Mouse (Mus musculus) heart, postnatal 0 days (tissue): ENCODE measurements at regions not wholly inside any gene's neighbourhood (a gene's known extent, or its start where the extent isn't known, plus 50 kb on each side); places are given as distances from the start of the nearest gene placed in this dataset.

Source experiments
- ATAC-seq: fragments of 200-750 bp; cut with Nextera tagmentation; 2 replicates; pipeline ENCODE4 v1.8.0; 2017; ENCODE audit warnings: low read depth, moderate number of reproducible peaks, moderate library complexity; ENCODE audit not compliant: insufficient read depth
- DNase-seq: peaks from one replicate; pipeline ENCODE4 v3.0.0-alpha.2; 2016; ENCODE audit warnings: low spot score
- H3K27ac ChIP-seq: fragments of 300-500 bp; sonication (generic); 2 replicates; pipeline ENCODE4 v1.5.1; 2014; ENCODE audit warnings: low read depth, mild to moderate bottlenecking
- H3K27me3 ChIP-seq: fragments of 300-500 bp; sonication (generic); 2 replicates; pipeline ENCODE4 v1.6.1; 2014; ENCODE audit warnings: low read length, mixed read lengths; ENCODE audit not compliant: control insufficient read depth, insufficient read depth
- H3K36me3 ChIP-seq: fragments of 300-500 bp; sonication (generic); replicated peaks from 2 replicates; pipeline ENCODE4 v1.6.1; 2014; ENCODE audit warnings: low read length, mixed read lengths; ENCODE audit not compliant: control insufficient read depth, insufficient read depth
- H3K4me1 ChIP-seq: fragments of 300-500 bp; sonication (generic); 2 replicates; pipeline ENCODE4 v1.6.1; 2014; ENCODE audit warnings: antibody characterized with exemption; ENCODE audit not compliant: control insufficient read depth, insufficient read depth
- H3K4me2 ChIP-seq: fragments of 300-500 bp; sonication (generic); 2 replicates; pipeline ENCODE4 v1.6.1; 2014; ENCODE audit warnings: low read depth, mild to moderate bottlenecking, low read length, moderate library complexity
- H3K4me3 ChIP-seq: fragments of 300-500 bp; sonication (generic); 2 replicates; pipeline ENCODE4 v1.5.1; 2014; ENCODE audit warnings: low read depth, low read length
- H3K9ac ChIP-seq: fragments of 300-500 bp; sonication (generic); replicated peaks from 2 replicates; pipeline ENCODE4 v1.6.1; 2014; ENCODE audit warnings: low read depth, low read length, mixed read lengths
- H3K9me3 ChIP-seq: fragments of 300-500 bp; sonication (generic); replicated peaks from 2 replicates; pipeline ENCODE4 v1.6.1; 2016; ENCODE audit warnings: low read length; ENCODE audit not compliant: control insufficient read depth
- CTCF ChIP-seq: IDR thresholded peaks from 2 replicates; pipeline ENCODE4 v1.5.1; 2016; ENCODE audit warnings: antibody characterized with exemption, control low read depth, low read depth
- EP300 ChIP-seq: IDR thresholded peaks from 2 replicates; pipeline ENCODE4 v1.6.1; 2016; ENCODE audit warnings: antibody characterized with exemption, low read depth
- WGBS: fragments of 180-500 bp; shearing (Covaris S2); extraction: QIAGEN DNeasy Blood & Tissue Kit; methylation state at CpG from one replicate; pipeline ENCODE4 v1.1.7; 2014; 5-methylcytosine and 5-hydroxymethylcytosine counted together

GRCm38 (mm10) chr11:64752816-64753215, 226.0 kb upstream of the Elac2 start:
- 68% methylated on average over 7 of the region's 7 CpGs for WGBS
- TF ChIP-seq CTCF (no peak), EP300 (no peak)
- no peaks in the 10 kb centered on the region for H3K27me3 ChIP-seq
- no peak overlapping the region for H3K4me3 ChIP-seq
- no peak for DNase-seq
- no peak for ATAC-seq
- no peak overlapping the region for H3K27ac ChIP-seq
- no peak overlapping the region for H3K9ac ChIP-seq
- H3K4me1 ChIP-seq, result no peaks in the 10 kb centered on the region
- H3K9me3 ChIP-seq, result no peaks in the 10 kb centered on the region
- no peak overlapping the region for H3K4me2 ChIP-seq
- no peaks in the 10 kb centered on the region for H3K36me3 ChIP-seq

- 51% methylated on average over 5 of the region's 5 CpGs for WGBS
- Histone ChIP-seq H3K36me3 (no peaks in the 10 kb centered on the region), H3K4me2 (no peak overlapping the region), H3K4me3 (no peak overlapping the region), H3K27ac (no peak overlapping the region), H3K9ac (no peak overlapping the region), H3K9me3 (no peaks in the 10 kb centered on the region), H3K4me1 (no peaks in the 10 kb centered on the region), H3K27me3 (no peaks in the 10 kb centered on the region)
- ATAC-seq, result no peak
- TF ChIP-seq EP300 (no peak), CTCF (no peak)
- no peak for DNase-seq
Observed at GRCm38 (mm10) chr11:64754076-64754475, 224.8 kb upstream of the Elac2 start.

- H3K4me1 ChIP-seq, result no peaks in the 10 kb centered on the region
- H3K4me3 ChIP-seq, result no peak overlapping the region
- no peaks in the 10 kb centered on the region for H3K36me3 ChIP-seq
- ATAC-seq (no peak), DNase-seq (no peak)
- no peak for TF ChIP-seq EP300
- peak; percentile 37 for TF ChIP-seq CTCF
- WGBS, result 94% methylated on average over 1 of the region's 1 CpGs
- H3K9ac ChIP-seq, result no peak overlapping the region
- H3K4me2 ChIP-seq, result no peak overlapping the region
- no peaks in the 10 kb centered on the region for H3K27me3 ChIP-seq
- no peak overlapping the region for H3K27ac ChIP-seq
- H3K9me3 ChIP-seq, result no peaks in the 10 kb centered on the region
Observed at GRCm38 (mm10) chr11:64755563-64755962, 223.3 kb upstream of the Elac2 start.

- 85% methylated on average over 3 of the region's 3 CpGs for WGBS
- no peak for ATAC-seq
- no peak overlapping the region for H3K4me3 ChIP-seq
Observed at GRCm38 (mm10) chr11:64760626-64761025, 218.2 kb upstream of the Elac2 start.

GRCm38 (mm10) chr11:64762755-64763154, 216.1 kb upstream of the Elac2 start:
- no peak overlapping the region for H3K9ac ChIP-seq
- DNase-seq, result no peak
- TF ChIP-seq CTCF, result no peak
- TF ChIP-seq EP300, result no peak
- H3K4me2 ChIP-seq, result no peak overlapping the region
- no peak overlapping the region for H3K27ac ChIP-seq
- WGBS, result 67% methylated on average over 3 of the region's 3 CpGs
- H3K9me3 ChIP-seq, result no peaks in the 10 kb centered on the region
- H3K27me3 ChIP-seq, result no peaks in the 10 kb centered on the region
- no peak overlapping the region for H3K4me3 ChIP-seq
- no peaks in the 10 kb centered on the region for H3K36me3 ChIP-seq
- no peak for ATAC-seq
- H3K4me1 ChIP-seq, result no peaks in the 10 kb centered on the region

More at GRCm38 (mm10) chr11:64760626-64761025, 218.2 kb upstream of the Elac2 start:
- no peak for TF ChIP-seq CTCF
- no peak for TF ChIP-seq EP300
- H3K27me3 ChIP-seq, result no peaks in the 10 kb centered on the region
- no peak overlapping the region for H3K9ac ChIP-seq
- no peaks in the 10 kb centered on the region for H3K36me3 ChIP-seq
- H3K4me1 ChIP-seq, result no peaks in the 10 kb centered on the region
- no peak overlapping the region for H3K4me2 ChIP-seq
- no peak for DNase-seq
- no peaks in the 10 kb centered on the region for H3K9me3 ChIP-seq
- no peak overlapping the region; the same call in 1 of the 2 replicates for H3K27ac ChIP-seq

- TF ChIP-seq EP300 (no peak), CTCF (no peak)
- no peak overlapping the region for H3K9ac ChIP-seq
- ATAC-seq, result no peak
Observed at GRCm38 (mm10) chr11:64764056-64764455, 214.8 kb upstream of the Elac2 start.

More at GRCm38 (mm10) chr11:64764056-64764455, 214.8 kb upstream of the Elac2 start:
- no peak overlapping the region for H3K27ac ChIP-seq
- H3K4me3 ChIP-seq, result no peak overlapping the region
- 68% methylated on average over 6 of the region's 6 CpGs for WGBS
- H3K27me3 ChIP-seq, result no peaks in the 10 kb centered on the region
- DNase-seq, result no peak
- no peaks in the 10 kb centered on the region for H3K4me1 ChIP-seq
- no peak overlapping the region for H3K4me2 ChIP-seq
- no peaks in the 10 kb centered on the region for H3K36me3 ChIP-seq
- no peaks in the 10 kb centered on the region for H3K9me3 ChIP-seq
